Mouse (Mus musculus) gonadal fat pad, adult 2 months (tissue): Measurements from ENCODE around the gene Plcb1. TPM values are rescaled to one million over a fixed set of nuclear protein-coding genes. Genes with fewer than 3 reads are reported as not detected.

Experiments used
- DNase-seq: peaks from one replicate; pipeline ENCODE4 v3.0.0-alpha.2; 2012; ENCODE audit warnings: low read depth
- polyA plus RNA-seq: library from polyadenylated mRNA; depleted of rRNA; stranded (reverse); fragments of >200 nt; gene quantifications from 2 replicates; pipeline ENCODE4 v1.2.3, GENCODE M21; 2012; rRNA removed

The Plcb1 gene
- polyA plus RNA-seq, 1 experiment = 3.6 TPM

DNA sequence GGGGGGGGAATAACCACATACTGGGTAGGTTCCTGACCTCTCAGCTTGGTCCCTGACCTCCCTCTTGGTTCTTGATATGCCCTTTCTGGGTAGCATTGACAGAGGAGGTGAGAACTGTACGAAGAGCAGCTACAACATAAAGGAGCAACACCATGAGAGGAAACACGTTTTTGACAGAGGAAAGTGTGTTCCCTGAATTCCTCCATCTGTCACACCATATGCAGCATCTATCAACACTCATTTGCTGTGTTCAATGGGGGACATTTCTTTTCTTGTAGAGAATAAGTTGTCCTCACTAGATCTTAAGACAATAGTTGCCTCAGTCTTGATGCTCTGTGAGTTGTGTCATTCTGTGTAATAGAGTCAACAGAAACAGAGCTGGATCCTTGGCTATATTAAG, 733.1 kb downstream of the Plcb1 start:
- DNase-seq = no peak

Other genes starting within 250 kb of the Plcb1 start
- gene Hao1, start 231.7 kb upstream of the Plcb1 start, polyA plus RNA-seq = not detected in 2 replicates
- 4.6 and 6.6 TPM in 2 replicates for gene Tmx4, start 141.9 kb upstream of the Plcb1 start, polyA plus RNA-seq